Mouse (Mus musculus): ENCODE results near the gene 4930516K23Rik.

4930516K23Rik gene

DNA sequence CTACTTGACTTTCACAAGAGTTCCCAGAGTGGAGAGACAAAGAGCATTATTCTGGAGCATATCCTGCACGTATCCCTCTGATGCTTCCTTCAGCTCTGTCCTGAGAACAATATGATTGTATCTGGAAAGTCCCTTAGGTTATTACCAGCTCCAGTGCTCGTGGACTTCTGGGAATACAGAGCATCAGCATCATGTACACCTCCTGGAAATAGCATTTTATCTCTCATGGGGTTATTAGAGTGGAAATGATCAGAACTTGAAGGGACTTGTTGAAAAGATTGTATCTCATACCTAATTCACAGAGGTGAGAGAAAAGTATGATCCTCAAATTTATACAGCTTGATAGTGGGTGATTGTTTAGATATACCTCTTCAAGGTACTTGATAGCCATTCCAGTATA lies at the start of gene 4930516K23Rik:
Gene 4930516K23Rik (minus strand): TSS at position 101 of the 400 bp plus-strand sequence.
- DNase-seq (ENCODE audit: low spot score): no peak

GRCm38 (mm10) chr7:104104757-104104972 lies 43.4 kb upstream of the 4930516K23Rik start, which contains the start of gene Olfr646:
TSS of gene Olfr646 (plus strand) at chr7:104104873.
- DNase-seq (ENCODE audit: low spot score): no peak

DNA sequence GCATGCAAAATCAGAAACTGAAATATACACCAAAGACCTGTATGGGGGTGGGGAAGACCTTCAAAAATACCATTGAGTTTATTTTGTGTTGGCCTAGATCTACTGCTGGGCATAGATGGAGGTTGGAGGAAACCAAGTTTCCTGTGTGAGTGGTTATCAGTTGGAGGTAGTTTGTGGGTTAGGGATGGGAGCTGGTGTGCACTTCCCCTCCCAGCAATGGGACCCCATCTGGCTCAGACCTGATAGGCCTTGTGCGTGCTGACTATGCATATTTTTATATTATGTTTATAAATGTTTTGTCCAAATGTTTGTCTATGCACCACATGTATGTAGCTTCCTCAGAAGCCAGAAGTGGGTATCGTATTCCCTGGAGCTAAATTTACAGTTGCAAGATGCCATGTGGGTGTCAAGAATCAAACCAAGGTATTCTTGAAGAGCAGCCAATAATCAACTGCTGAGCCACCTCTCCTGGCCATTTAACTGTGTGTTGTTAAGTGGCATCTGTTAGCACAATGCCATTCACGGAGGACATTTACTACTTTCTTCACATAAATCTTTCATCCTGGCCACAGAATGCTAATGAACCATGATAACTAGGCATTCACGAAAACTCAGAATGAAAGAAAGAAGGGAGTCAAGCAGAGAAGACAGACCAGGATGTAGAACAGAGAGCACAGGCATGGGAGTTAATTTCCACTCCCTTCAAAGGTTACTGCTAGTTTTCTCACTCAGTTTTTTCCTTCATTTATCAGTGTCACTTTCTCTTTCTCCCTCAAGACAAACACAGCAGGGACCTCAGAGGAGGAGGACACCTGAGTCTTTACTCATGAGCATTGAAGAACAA lies 42.9 kb upstream of the 4930516K23Rik start:
- DNase-seq (ENCODE audit: low spot score): peak; percentile 5

- DNase-seq (ENCODE audit: low spot score): no peak
Observed at GRCm38 (mm10) chr7:104085365-104085764, 24.1 kb upstream of the 4930516K23Rik start, which contains the start of gene Olfr645. TSS of gene Olfr645 (minus strand) at chr7:104085465.

DNA sequence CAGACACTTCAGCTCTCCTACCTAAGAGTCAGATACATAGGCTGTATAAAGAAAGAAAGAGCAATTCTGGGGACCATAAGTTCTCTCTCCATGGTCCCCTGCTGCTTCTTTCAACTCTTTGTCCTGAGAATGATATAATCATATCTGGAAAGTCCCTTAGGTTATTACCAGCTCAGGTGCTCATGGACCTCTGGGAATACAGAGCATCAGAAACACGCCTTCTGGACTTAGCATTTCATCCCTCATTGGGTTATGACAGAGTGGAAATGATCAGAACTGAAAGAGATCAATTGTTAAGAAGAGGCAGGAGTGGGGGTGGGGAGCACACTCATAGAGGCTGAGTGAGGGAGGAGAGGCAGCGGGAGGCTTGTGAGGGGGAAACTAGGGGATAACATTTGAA lies 10.5 kb upstream of the 4930516K23Rik start, which contains the start of gene Olfr644:
Gene Olfr644 (minus strand): TSS at position 101 of the 400 bp plus-strand sequence.
- DNase-seq (ENCODE audit: low spot score): no peak

- DNase-seq (ENCODE audit: low spot score): no peak
Observed at GRCm38 (mm10) chr7:104059215-104059614, 2.0 kb downstream of the 4930516K23Rik start.

DNA sequence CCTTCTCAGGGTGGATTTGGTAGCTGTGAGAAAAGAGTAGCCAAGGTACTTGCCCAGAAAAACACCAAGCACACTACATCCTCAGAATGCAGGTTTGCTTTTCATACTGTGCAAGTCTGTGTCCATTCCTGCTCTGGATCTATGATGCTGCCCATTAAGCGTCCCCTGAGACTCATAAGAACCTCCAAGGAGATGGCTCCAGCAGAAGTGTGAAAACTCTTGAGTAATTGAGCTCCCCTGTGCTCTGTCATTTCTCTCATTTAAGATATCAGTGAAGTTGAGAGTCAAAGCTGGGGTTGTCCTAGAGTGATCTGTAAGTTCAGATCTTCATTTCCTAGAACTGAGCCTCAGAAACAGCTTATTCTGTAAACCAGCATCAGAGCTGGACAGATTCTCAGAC lies 8.7 kb downstream of the 4930516K23Rik start, which contains the start of gene Olfr642:
Gene Olfr642 (minus strand): TSS at position 101 of the 400 bp plus-strand sequence.
- DNase-seq (ENCODE audit: low spot score): no peak

DNA sequence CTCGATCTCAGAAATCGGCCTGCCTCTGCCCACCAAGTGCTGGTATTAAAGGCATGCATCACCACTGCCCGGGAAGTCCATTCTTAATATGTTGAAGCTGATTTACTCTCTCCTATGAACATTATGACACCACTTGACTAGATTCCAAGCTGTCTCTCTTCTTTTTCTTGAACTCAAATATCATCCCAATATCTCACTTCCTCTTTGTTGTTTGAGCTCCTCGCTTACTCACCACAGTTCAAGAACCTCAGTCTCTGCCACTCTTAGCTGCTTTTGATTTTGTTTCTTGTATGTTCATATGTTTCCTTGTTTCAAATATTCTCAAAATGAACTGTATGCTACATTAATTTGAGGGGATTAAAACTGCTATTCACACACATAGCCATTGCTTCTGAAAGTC lies 10.5 kb downstream of the 4930516K23Rik start:
- no peak for DNase-seq (ENCODE audit: low spot score)

DNA sequence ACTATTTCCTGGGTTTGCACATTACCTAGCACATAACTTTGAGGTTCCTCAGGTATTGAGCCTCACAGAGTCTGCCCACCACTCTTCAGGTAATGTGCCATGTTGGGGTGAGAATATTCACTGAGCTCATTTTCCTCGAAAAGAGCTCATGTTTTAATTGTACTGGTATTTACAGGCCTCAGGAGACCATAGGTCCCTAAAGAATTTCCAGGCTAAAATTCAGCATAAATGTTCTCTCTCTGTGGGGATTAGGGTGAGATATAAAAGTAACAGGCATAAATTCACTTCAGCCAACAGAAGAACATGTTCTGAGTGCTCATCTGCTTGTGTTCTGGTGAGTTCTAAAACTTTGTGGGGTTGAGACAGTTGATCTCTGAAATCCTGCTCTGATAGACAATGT lies 26.1 kb downstream of the 4930516K23Rik start, which contains the start of gene Olfr641:
Gene Olfr641 (plus strand): TSS at position 301 of the 400 bp plus-strand sequence.
- DNase-seq (ENCODE audit: low spot score): no peak

DNA sequence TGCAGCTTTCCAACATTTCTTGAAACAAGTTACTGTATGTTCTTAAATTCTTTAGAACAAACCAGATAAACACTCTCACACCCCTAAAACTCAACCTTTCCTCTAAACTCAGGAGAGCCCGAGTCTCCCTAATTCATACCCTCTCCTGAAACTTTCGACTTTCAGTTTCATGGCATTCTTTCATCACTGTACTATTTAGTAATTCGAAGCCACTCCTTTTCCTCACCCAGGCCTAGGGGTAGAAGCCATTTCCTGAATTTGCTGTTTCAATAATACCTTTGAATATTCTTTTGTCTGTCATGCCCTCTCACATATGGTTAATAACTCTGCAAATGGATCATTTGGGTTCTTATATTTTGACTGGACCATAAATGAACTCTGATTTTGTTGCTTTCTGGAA lies 34.3 kb downstream of the 4930516K23Rik start:
- DNase-seq (ENCODE audit: low spot score): no peak

GRCm38 (mm10) chr7:104025473-104025872 lies 35.8 kb downstream of the 4930516K23Rik start, which contains the start of gene Olfr640:
TSS of gene Olfr640 (minus strand) at chr7:104025573.
- no peak for DNase-seq (ENCODE audit: low spot score)

GRCm38 (mm10) chr7:104021651-104022050 lies 39.6 kb downstream of the 4930516K23Rik start:
- no peak for DNase-seq (ENCODE audit: low spot score)

- DNase-seq (ENCODE audit: low spot score): no peak
Observed at GRCm38 (mm10) chr7:104018953-104019352, 42.3 kb downstream of the 4930516K23Rik start.

DNA sequence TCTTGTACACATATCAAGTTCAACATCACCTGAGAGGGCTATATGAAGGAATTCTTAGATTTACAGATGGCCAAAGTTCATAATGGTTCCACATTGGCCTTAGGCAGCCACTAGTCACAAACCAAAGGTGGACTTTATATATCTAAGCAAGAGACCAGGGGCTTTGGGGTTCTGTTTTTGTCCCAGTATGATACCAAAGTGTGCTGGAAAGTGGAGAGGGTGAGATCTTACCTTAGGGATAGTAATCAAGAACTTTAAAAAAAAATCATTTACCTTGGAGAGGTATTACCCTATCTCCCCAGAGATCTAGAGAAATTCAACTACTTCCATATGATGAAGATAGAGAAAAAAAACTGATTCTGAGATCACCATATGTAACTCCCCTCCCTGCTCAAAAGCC lies 44.0 kb downstream of the 4930516K23Rik start, which contains the start of gene Olfr639:
Gene Olfr639 (minus strand): TSS at position 101 of the 400 bp plus-strand sequence.
- DNase-seq (ENCODE audit: low spot score): no peak
